ENCODE assay signal across 10 mouse cellular contexts in genomic region chr11:21061431-21061830, GRCm38 (mm10). TPM values are rescaled to one million over a fixed set of nuclear protein-coding genes. Genes with fewer than 3 reads are reported as not detected.
A peak's percentile ranks its signal among the peaks of the same experiment; 100 is the strongest.
DNase-seq lines count a peak whose midpoint lies in the region; TF ChIP-seq lines count a peak whose summit lies in the region.
"Had no signal": no experiment of that assay in that cellular context is flagged by ENCODE, and none has a peak within 500 bp of the region (broad histone marks: within the 10 kb centered on the region; RNA-seq: fewer than 3 reads in every experiment).

No protein-coding gene starts in this region.

- peak; percentile 13 for DNase-seq in gastrocnemius, postnatal 25 days
- DNase-seq in gastrocnemius, postnatal 36 days: no peak
- peak; percentile 4 for DNase-seq in left cerebral cortex, postnatal 4 days
- DNase-seq in left cerebral cortex, postnatal 10 days (ENCODE audit: extremely low spot score in 1 of 2, low spot score in 2 of 2): no peak
- peak; percentile 14 for DNase-seq in kidney, adult 9 months
- no peak for DNase-seq in right cerebral cortex, postnatal 25 days
- DNase-seq: adrenal gland, postnatal 36 days had no signal

- H3K4me3 ChIP-seq in olfactory bulb, adult 2 months (ENCODE audit: insufficient read depth, low read depth, low read length): no peak overlapping the region
- H3K4me3 ChIP-seq: erythroblast, embryonic 14.5 days had no signal

- H3K27ac ChIP-seq in olfactory bulb, adult 2 months (ENCODE audit: insufficient read depth, low read depth, low read length): peak overlapping the region; percentile 67; the same call in 1 of the 2 replicates
- H3K27ac ChIP-seq: macrophage had no signal

- H3K4me1 ChIP-seq in olfactory bulb, adult 2 months (ENCODE audit: control insufficient read depth, insufficient read depth, low read length): peaks cover 7% of the 10 kb centered on the region

- no peak for TF ChIP-seq CTCF in olfactory bulb, adult 2 months (IDR thresholded peaks at IDR 0.05; ENCODE audit: insufficient read depth, low read depth, low read length)

- intact Hi-C loops in gastrocnemius, postnatal 36 days (cut with DNase I): no loop called here
- intact Hi-C loops in left cerebral cortex, postnatal 4 days (cut with DNase I): no loop called here
- intact Hi-C loops in left cerebral cortex, postnatal 10 days (cut with DNase I): no loop called here

- TF ChIP-seq POLR2A in olfactory bulb, adult 2 months (IDR thresholded peaks at IDR 0.05; ENCODE audit: insufficient read depth, low read depth, low read length): no peak

- WGBS in olfactory bulb, adult 2 months: 67% methylated on average over 8 of the region's 8 CpGs

RNA-seq across cellular contexts. Expression of gene Peli1, which starts 29.7 kb away (rescaled TPM):
- total RNA-seq in gastrocnemius, postnatal 25 days (2021): 10 to 100 TPM in 1 of 2 experiments, 1 to 10 TPM in 1; 7.6 to 12.6 TPM
- 10 to 100 TPM; 11.0 to 11.4 TPM for total RNA-seq in gastrocnemius, postnatal 36 days (2021)
- 10 to 100 TPM; 69.3 to 72.1 TPM for total RNA-seq in left cerebral cortex, postnatal 4 days (2021)
- total RNA-seq in left cerebral cortex, postnatal 10 days (2021): 10 to 100 TPM; 47.1 to 49.9 TPM
- not detected in 2 replicates for polyA plus RNA-seq in olfactory bulb, adult 2 months (2012; ENCODE audit: insufficient read depth, insufficient read length, low replicate concordance, missing spikeins)

Comparison
In these comparisons a context has a peak if more than half of its experiments do, and no peak if none do; other contexts are left out.
1. DNase-seq: peak in gastrocnemius, postnatal 25 days (single experiment), left cerebral cortex, postnatal 4 days (single experiment) and kidney, adult 9 months (single experiment); none in gastrocnemius, postnatal 36 days (0 of 2), left cerebral cortex, postnatal 10 days (0 of 2) and right cerebral cortex, postnatal 25 days (single experiment).